ENCODE assay signal across 25 mouse cellular contexts in genomic region chr6:41176034-41176433, GRCm38 (mm10).
"Had no signal": no experiment of that assay in that cellular context is flagged by ENCODE, and none has a peak within 500 bp of the region (broad histone marks: within the 10 kb centered on the region; RNA-seq: fewer than 3 reads in every experiment).

No protein-coding gene starts in this region.

- H3K4me3 ChIP-seq: heart, adult 2 months; heart, embryonic 13.5 days; heart, embryonic 15.5 days; hindbrain, embryonic 12.5 days; intestine, embryonic 15.5 days; limb, embryonic 13.5 days; limb, embryonic 15.5 days had no signal

- ATAC-seq: hindbrain, embryonic 16.5 days; inflammation-experienced regulatory T-cells, adult 6 months; intestine, embryonic 15.5 days; intestine, postnatal 0 days had no signal

- H3K9me3 ChIP-seq: heart, embryonic 13.5 days; heart, embryonic 15.5 days; hindbrain, embryonic 12.5 days; intestine, embryonic 15.5 days; limb, embryonic 13.5 days; limb, embryonic 15.5 days had no signal

- H3K36me3 ChIP-seq: heart, embryonic 13.5 days; heart, embryonic 15.5 days; hindbrain, embryonic 12.5 days; intestine, embryonic 15.5 days; limb, embryonic 13.5 days; limb, embryonic 15.5 days had no signal

- H3K27ac ChIP-seq: heart, adult 2 months; heart, embryonic 13.5 days; heart, embryonic 15.5 days; hindbrain, embryonic 12.5 days; hindbrain, embryonic 14.5 days; intestine, embryonic 15.5 days; limb, embryonic 13.5 days; limb, embryonic 15.5 days had no signal

- H3K9ac ChIP-seq: heart, embryonic 13.5 days; heart, embryonic 15.5 days; hindbrain, embryonic 12.5 days; hindbrain, embryonic 14.5 days; intestine, embryonic 15.5 days; limb, embryonic 13.5 days; limb, embryonic 15.5 days had no signal

- H3K4me2 ChIP-seq: heart, embryonic 11.5 days; heart, embryonic 13.5 days; heart, embryonic 15.5 days; hindbrain, embryonic 12.5 days; hindbrain, embryonic 14.5 days; intestine, embryonic 15.5 days; limb, embryonic 13.5 days; limb, embryonic 15.5 days had no signal

- H3K27me3 ChIP-seq: heart, embryonic 13.5 days; heart, embryonic 15.5 days; hindbrain, embryonic 12.5 days; intestine, embryonic 15.5 days; limb, embryonic 13.5 days; limb, embryonic 15.5 days had no signal

- H3K4me1 ChIP-seq: heart, embryonic 13.5 days; heart, embryonic 15.5 days; hindbrain, embryonic 12.5 days; intestine, embryonic 15.5 days; limb, embryonic 13.5 days; limb, embryonic 15.5 days had no signal

- DNase-seq: gastrocnemius, postnatal 14 days; gastrocnemius, postnatal 36 days; heart, adult 11 months; heart, adult 2 months; heart, postnatal 14 days; heart, postnatal 36 days; kidney, adult 18-20 months; kidney, adult 8-10 months; kidney, postnatal 10 days; kidney, postnatal 25 days; kidney, postnatal 4 days; layer of hippocampus, adult 9-11 months; layer of hippocampus, postnatal 36 days; left cerebral cortex, postnatal 4 days had no signal
